Mouse (Mus musculus) 3134 (cell line): ENCODE data around the gene 5430402E10Rik.
"Not testable (repeated sequence)": the region's sequence is repeated elsewhere in the genome, so short reads cannot be mapped to it uniquely, and the experiment has no call there.

Source experiments
- DNase-seq: peaks from one replicate; pipeline ENCODE4 v3.0.0-alpha.2; 2011; ENCODE audit warnings: low spot score; ENCODE audit not compliant: insufficient read length; ENCODE audit errors: extremely low read depth

Gene 5430402E10Rik

GRCm38 (mm10) chrX:77924962-77925361 lies at the start of gene 5430402E10Rik:
Gene 5430402E10Rik, minus strand, starts transcription at chrX:77925062.
- DNase-seq, result not testable (repeated sequence)

- peak; percentile 1 for DNase-seq
These were observed 44.8 kb downstream of the 5430402E10Rik start for GRCm38 (mm10) chrX:77880033-77880432.
